Mouse (Mus musculus): Measurements from ENCODE around the gene Capza1. TPM values are rescaled to one million over a fixed set of nuclear protein-coding genes. Genes with fewer than 3 reads are reported as not detected.

The Capza1 gene
- 100 to 1,000 TPM; 467 to 576 TPM for polyA plus RNA-seq (2017; shearing (Covaris generic))

DNA sequence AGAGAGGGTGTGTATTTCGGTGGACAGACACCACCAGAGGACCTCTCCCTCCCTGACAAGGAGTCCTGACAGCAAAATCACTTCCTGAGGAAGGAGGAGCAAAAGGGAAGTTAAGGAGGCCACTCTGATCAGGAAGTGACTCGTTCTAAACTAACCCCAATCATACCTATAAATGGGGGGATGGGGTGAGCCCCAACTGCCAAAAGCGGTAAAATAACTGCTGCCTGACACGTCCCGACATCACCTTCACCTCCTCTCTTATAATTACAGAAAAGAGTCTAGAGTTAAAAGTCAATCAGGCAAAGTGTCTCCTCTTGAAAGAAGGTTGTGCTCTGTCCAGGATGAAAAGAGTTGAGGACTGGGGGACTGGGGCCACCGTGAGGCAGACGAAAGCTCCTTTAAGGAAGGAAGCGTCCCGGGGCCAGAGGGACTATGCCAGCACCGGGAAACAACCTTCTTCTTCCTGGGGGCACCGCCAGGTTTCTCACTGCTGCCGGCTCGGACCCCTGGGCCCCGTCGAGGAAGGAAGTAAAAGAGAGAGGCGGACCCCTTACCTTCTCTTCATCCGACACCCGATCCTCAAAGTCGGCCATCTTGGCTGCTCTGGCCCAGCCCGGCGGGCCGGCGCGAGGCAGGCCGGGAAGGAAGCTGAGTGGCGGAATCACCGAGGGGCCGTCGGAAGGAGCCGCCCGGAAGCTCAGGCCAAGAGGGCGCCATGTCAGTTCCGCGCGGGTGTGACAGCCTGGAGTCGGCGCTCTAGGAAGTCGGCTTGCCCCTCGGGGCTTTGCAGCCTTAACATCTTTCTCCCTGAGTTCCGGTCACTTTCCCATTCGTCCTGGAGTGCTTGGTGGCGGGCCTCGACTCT is at the start of gene Capza1, which contains the start of gene St7l:
Gene Capza1, minus strand, starts transcription at position 720 of the 865 bp plus-strand sequence.
Gene St7l, plus strand, starts transcription at position 220 of the 865 bp plus-strand sequence.

DNA sequence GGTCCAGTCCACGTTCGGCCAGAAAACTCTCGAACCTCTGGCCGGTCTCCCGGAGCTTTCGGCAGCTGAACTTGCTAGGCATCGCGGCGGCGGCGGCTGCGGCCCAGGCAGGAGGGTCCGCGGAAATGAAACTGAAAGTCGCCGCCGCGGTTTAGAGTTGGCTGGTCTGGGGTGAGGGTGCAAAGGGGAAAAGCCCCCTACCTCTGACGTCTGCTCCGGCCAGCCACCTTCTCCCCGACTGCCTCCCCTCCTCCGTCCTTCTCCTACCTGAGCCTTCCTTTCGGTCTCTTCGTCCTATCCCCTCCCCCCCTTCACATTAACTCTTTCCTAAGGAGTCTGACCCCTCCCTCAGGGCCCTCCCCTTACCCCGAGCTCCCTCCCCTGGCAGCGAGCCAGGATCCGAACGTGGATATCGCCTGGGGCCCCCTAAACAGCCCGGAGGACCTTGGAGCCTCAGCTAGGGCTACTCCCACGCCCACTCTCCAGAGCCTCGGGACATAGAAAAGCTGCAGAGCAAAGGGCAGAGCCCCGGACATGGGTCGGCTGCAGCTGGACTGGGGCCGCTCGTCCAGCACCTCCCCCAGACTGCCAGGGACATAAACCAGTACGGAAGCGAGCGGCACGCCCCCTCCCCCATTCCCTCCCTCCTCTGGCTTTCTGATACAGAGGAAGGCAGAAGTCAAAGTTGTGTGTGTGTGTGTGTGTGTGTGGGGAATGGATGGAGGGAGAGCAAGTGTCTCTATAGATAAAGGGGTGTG is 46.1 kb downstream of the Capza1 start, which contains the start of gene Mov10:
Gene Mov10, minus strand, starts transcription at position 573 of the 758 bp plus-strand sequence.

DNA sequence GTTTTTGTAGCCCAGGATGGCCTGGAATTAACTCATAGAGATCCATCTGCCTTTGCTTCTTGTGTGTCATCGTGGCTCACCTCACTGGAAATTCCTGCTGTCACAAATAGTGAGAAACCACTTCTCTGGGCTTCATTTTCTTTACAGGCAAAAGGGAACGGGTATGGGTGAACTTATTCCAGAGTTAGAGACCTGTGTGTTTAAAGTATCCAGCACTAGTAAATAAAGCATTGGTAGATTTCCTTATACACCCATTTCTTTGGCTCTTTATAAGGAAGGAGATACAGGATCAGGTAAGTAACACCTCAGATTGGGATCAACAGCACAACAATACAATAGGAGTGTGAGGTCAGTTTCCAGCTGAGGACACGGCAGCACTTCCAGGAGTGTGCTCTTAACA is 76.2 kb downstream of the Capza1 start, which contains the start of gene Rhoc:
Gene Rhoc, plus strand, starts transcription at position 301 of the 400 bp plus-strand sequence.

DNA sequence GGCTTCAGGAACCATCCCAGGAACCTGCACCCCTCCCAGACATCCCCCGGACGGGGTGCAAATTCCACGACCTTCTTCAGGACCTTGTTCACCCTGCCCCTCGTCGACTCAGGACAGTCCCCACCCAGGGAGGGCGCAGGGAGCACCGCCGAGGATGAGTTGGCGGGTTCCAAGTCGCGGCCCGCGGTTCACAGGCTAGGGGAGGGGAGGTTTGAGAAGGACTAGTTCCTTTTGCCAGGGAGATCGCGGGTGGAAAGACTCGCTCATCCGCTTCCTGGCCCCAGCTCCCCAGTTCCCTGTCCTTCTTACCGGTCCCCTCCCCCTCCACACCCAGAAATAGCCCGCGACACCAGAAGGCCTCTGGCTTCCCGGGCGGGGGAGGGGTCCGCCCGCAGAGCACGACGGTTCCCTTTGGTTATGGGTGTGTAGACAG is 82.8 kb downstream of the Capza1 start, which contains the start of gene Fam19a3:
Gene Fam19a3, minus strand, starts transcription at position 370 of the 433 bp plus-strand sequence.

DNA sequence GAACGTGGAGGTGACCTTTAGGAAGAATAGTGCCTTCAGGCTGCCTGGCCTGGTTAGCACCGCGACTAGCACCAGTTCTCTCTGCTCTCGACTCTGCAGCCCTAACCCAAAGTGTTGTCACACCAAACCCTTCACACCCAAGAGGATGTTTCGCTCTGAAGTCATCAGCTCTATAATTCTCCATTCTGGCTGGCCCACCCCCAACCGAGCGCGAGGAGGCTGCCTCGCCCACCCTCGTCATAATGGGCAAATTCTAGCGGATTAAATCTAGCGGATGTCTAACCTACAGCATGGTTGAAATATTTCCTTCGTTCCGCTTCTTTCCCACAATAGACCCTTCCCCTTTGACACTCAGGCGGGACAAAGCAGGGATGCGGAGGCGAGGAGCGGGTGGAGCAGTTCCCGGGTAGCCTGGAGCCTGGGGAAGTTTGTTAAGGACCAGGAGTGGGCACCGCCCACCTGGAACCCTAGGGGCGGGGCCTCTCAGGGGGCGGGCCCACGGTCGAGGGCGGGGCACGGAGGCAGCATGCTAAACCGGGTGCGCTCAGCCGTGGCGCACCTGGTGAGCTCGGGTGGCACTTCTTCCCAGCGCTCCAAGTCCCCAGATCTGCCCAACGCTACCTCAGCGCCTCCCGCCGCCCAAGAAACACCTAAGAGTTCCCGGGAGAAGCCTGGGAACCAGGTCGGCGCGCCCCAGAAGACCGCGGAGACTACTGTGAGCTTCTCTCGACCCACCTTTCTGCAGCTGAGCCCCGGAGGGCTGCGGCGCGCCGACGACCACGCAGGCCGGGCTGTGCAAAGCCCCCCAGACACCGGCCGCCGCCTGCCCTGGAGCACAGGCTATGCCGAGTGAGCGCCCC is 83.5 kb downstream of the Capza1 start, which contains the start of gene Ppm1j:
Gene Ppm1j, plus strand, starts transcription at position 496 of the 860 bp plus-strand sequence.

Other genes with a start within 250 kb of the Capza1 start
- 10 to 100 TPM; 20.6 to 23.6 TPM for gene Slc16a1, start 225.8 kb downstream of the Capza1 start, polyA plus RNA-seq (2017; shearing (Covaris generic))
- 10 to 100 TPM; 39.2 to 85.3 TPM for gene Ppm1j, start 83.4 kb downstream of the Capza1 start, polyA plus RNA-seq (2017; shearing (Covaris generic))
- 1 to 10 TPM; 3.0 to 3.6 TPM for gene Fam19a3, start 82.7 kb downstream of the Capza1 start, polyA plus RNA-seq (2017; shearing (Covaris generic))
- gene Rhoc, start 76.1 kb downstream of the Capza1 start, polyA plus RNA-seq (2017; shearing (Covaris generic)), result 10 to 100 TPM; 10.1 to 43.7 TPM
- 10 to 100 TPM; 33.5 to 63.5 TPM for gene Mov10, start 45.9 kb downstream of the Capza1 start, polyA plus RNA-seq (2017; shearing (Covaris generic))
- gene St7l, start 500 bp downstream of the Capza1 start, polyA plus RNA-seq (2017; shearing (Covaris generic)), result 10 to 100 TPM; 32.6 to 41.1 TPM
- under 1 TPM; 0.10 to 0.14 TPM for gene Wnt2b, start 97.4 kb upstream of the Capza1 start, polyA plus RNA-seq (2017; shearing (Covaris generic))
- 1 to 10 TPM in 1 of 2 experiments, under 1 TPM in 1; 0.05 to 1.1 TPM for gene Cttnbp2nl, start 188.6 kb upstream of the Capza1 start, polyA plus RNA-seq (2017; shearing (Covaris generic))
- gene 4930564D02Rik, start 202.3 kb upstream of the Capza1 start, polyA plus RNA-seq (2017; shearing (Covaris generic)), result not detected

Data from activated CD4-positive, CD25-positive, alpha-beta regulatory T cell (primary cell).